Mouse (Mus musculus) brain, embryonic 14.5 days (tissue): ENCODE measurements around the gene Tnnt1.

Source experiments
- CTCF ChIP-seq: fragments of 200-500 bp; IDR thresholded peaks from 2 replicates; pipeline ENCODE4 v1.5.1; 2012; ENCODE audit warnings: inconsistent platforms, mild to moderate bottlenecking, moderate library complexity, borderline replicate concordance; ENCODE audit not compliant: insufficient read depth, insufficient read length; ENCODE audit errors: extremely low read depth
- POLR2A ChIP-seq: fragments of 200-500 bp; IDR thresholded peaks from 2 replicates; pipeline ENCODE4 v1.6.1; 2012; ENCODE audit warnings: mild to moderate bottlenecking, inconsistent platforms, borderline replicate concordance; ENCODE audit not compliant: poor library complexity, insufficient read depth, insufficient read length, severe bottlenecking; ENCODE audit errors: extremely low read depth

GRCm38 (mm10) chr7:4522292-4522691 lies 6.1 kb upstream of the Tnnt1 start:
- TF ChIP-seq CTCF (no peak), POLR2A (no peak)
